Comparison of ENCODE assay signal across 18 mouse cellular contexts in the genomic region with DNA sequence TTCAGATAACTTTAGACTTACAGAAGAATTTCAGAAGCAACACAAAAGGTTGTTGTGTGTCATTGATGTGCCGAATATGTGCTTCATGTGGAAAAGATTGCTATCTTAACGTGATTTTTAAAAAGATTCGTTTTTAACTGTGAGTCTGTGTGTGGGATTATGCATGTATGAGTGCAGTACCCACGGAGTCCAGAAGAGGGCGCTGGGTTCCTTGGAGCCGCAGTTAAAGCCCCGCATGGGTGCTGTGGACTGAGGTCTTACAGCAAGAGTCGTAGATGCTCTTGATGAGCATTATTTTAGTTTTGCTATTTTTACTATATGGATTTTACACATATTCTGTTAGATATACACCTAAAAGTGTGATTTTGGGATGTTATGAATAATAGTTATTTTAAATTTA. TPM values are rescaled to one million over a fixed set of nuclear protein-coding genes. Genes with fewer than 3 reads are reported as not detected.
A peak's percentile ranks its signal among the peaks of the same experiment; 100 is the strongest.
DNase-seq lines count a peak whose midpoint lies in the region; ATAC-seq and TF ChIP-seq lines count a peak whose summit lies in the region.
"Had no signal": no experiment of that assay in that cellular context is flagged by ENCODE, and none has a peak within 500 bp of the region (broad histone marks: within the 10 kb centered on the region; RNA-seq: fewer than 3 reads in every experiment).

No protein-coding gene starts in this region.

- no peak overlapping the region for H3K27ac ChIP-seq in layer of hippocampus, adult 2 months
- H3K27ac ChIP-seq in hindbrain, embryonic 11.5 days (ENCODE audit: low read depth, low read length), result no peak overlapping the region
- H3K27ac ChIP-seq: embryonic facial prominence, embryonic 10.5 days; forebrain, embryonic 13.5 days; limb, embryonic 15.5 days; neural tube, embryonic 13.5 days had no signal

- peak; percentile 44 for TF ChIP-seq CTCF in layer of hippocampus, adult 2 months (conservative IDR thresholded peaks at IDR 0.05)
- TF ChIP-seq CTCF in E14TG2a.4 (conservative IDR thresholded peaks at IDR 0.05; ENCODE audit: low read length), result peak; percentile 75

- H3K4me1 ChIP-seq in E14TG2a.4 (replicated peaks; ENCODE audit: low read depth, low read length), result peaks cover 11% of the 10 kb centered on the region; the same call in 1 of the 2 replicates
- no peaks in the 10 kb centered on the region for H3K4me1 ChIP-seq in hindbrain, embryonic 11.5 days (replicated peaks; ENCODE audit: control insufficient read depth, insufficient read depth, low read length)
- H3K4me1 ChIP-seq: forebrain, embryonic 13.5 days; heart, embryonic 12.5 days; limb, embryonic 15.5 days had no signal

- no peaks in the 10 kb centered on the region for H3K9me3 ChIP-seq in E14TG2a.4 (ENCODE audit: low read length)
- H3K9me3 ChIP-seq in hindbrain, embryonic 11.5 days (ENCODE audit: control insufficient read depth, low read length), result no peaks in the 10 kb centered on the region
- H3K9me3 ChIP-seq: forebrain, embryonic 13.5 days; limb, embryonic 15.5 days; neural tube, embryonic 13.5 days had no signal

- no peak overlapping the region for H3K4me2 ChIP-seq in hindbrain, embryonic 11.5 days (replicated peaks; ENCODE audit: low read depth, low read length)
- H3K4me2 ChIP-seq: forebrain, embryonic 13.5 days; heart, embryonic 12.5 days; limb, embryonic 15.5 days; neural tube, embryonic 13.5 days had no signal

- H3K9ac ChIP-seq in hindbrain, embryonic 11.5 days (ENCODE audit: low read depth, low read length), result no peak overlapping the region
- H3K9ac ChIP-seq: forebrain, embryonic 13.5 days; heart, embryonic 12.5 days; limb, embryonic 15.5 days; neural tube, embryonic 13.5 days had no signal

- WGBS in hindbrain, embryonic 11.5 days, result 86% methylated on average over 8 of the region's 8 CpGs

- DNase-seq in layer of hippocampus, adult 2 months (ENCODE audit: low spot score in 2 of 2), result no peak
- DNase-seq in layer of hippocampus, adult 9-10 months (ENCODE audit: low spot score), result no peak
- peak; percentile 16 for DNase-seq in A20 (ENCODE audit: low read depth, low spot score)
- DNase-seq in naive thymus-derived CD4-positive, alpha-beta T cell, adult 2 months (ENCODE audit: low read depth), result peak; percentile 3
- DNase-seq in embryo, embryonic 9.5 days (ENCODE audit: extremely low spot score), result no peak
- no peak for DNase-seq in hindbrain, embryonic 11.5 days (ENCODE audit: low spot score)
- DNase-seq: cerebellum, postnatal 25 days; heart, postnatal 36 days; kidney, adult 18-20 months; kidney, postnatal 25 days; lung, postnatal 10 days had no signal

- no peaks in the 10 kb centered on the region for H3K27me3 ChIP-seq in E14TG2a.4 (ENCODE audit: insufficient read depth, low read length)
- no peaks in the 10 kb centered on the region for H3K27me3 ChIP-seq in hindbrain, embryonic 11.5 days (ENCODE audit: control insufficient read depth, insufficient read depth, low read length)
- H3K27me3 ChIP-seq: forebrain, embryonic 13.5 days; heart, embryonic 12.5 days; limb, embryonic 15.5 days; neural tube, embryonic 13.5 days had no signal

- ATAC-seq in hindbrain, embryonic 11.5 days (ENCODE audit: low FRiP score), result no peak
- ATAC-seq: forebrain, embryonic 13.5 days; hindbrain, embryonic 16.5 days had no signal

- no peaks in the 10 kb centered on the region for H3K36me3 ChIP-seq in E14TG2a.4 (ENCODE audit: insufficient read depth, low read length)
- H3K36me3 ChIP-seq in hindbrain, embryonic 11.5 days (ENCODE audit: control insufficient read depth, insufficient read depth, low read length), result no peaks in the 10 kb centered on the region
- H3K36me3 ChIP-seq: embryonic facial prominence, embryonic 10.5 days; heart, embryonic 12.5 days; limb, embryonic 15.5 days; neural tube, embryonic 13.5 days had no signal

- no peak overlapping the region for H3K4me3 ChIP-seq in layer of hippocampus, adult 2 months
- H3K4me3 ChIP-seq in E14TG2a.4 (replicated peaks; ENCODE audit: low read length), result no peak overlapping the region
- no peak overlapping the region for H3K4me3 ChIP-seq in hindbrain, embryonic 11.5 days (ENCODE audit: low read depth, low read length)
- H3K4me3 ChIP-seq: embryonic facial prominence, embryonic 10.5 days; forebrain, embryonic 13.5 days; heart, embryonic 12.5 days; limb, embryonic 15.5 days; neural tube, embryonic 13.5 days had no signal

RNA-seq across cellular contexts. Expression of a gene that starts 42.0 kb away (rescaled TPM):
- total RNA-seq in layer of hippocampus, adult 2 months (2021), result 10 to 100 TPM; 21.1 to 24.8 TPM
- 57.7 and 59.0 TPM in 2 replicates for polyA plus RNA-seq in hindbrain, embryonic 11.5 days (2014; fragmentation: Nextera tagmentation; extraction: Ambion mirVana)

Comparison
In these comparisons a context has a peak if more than half of its experiments do, and no peak if none do; other contexts are left out.
1. DNase-seq: peak in A20 (single experiment) and naive thymus-derived CD4-positive, alpha-beta T cell, adult 2 months (single experiment); none in layer of hippocampus, adult 2 months (0 of 2), layer of hippocampus, adult 9-10 months (single experiment), embryo, embryonic 9.5 days (single experiment) and hindbrain, embryonic 11.5 days (single experiment).